Mouse (Mus musculus) liver, embryonic 14.5 days (tissue): ENCODE data around the gene Fam49a.

ENCODE experiments used
- CTCF ChIP-seq: IDR thresholded peaks from 2 replicates; pipeline ENCODE4 v1.5.1; 2016; ENCODE audit warnings: antibody characterized with exemption, low read depth, control low read depth
- EP300 ChIP-seq: IDR thresholded peaks from 2 replicates; pipeline ENCODE4 v1.6.1; 2016; ENCODE audit warnings: antibody characterized with exemption, low read depth

DNA sequence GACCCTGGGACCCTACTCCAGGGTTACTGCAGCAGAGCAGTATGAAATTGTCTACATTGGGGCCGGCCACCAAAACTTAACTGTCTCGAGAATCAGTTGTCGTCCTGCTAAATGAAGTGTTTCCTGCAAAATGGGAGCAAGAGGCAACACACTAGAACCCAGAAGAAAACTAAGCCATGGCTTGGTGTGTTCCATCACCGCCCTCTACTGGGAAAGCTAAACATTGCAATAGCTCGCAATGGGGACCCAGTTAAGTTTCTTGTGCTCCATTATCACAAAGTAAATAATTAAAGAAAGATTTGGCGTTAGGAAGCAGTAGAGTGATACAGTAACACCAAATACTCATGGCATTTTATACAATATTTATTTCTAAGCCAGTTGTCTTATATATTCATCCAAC, 134.3 kb downstream of the Fam49a start:
- TF ChIP-seq CTCF, result peak; percentile 67
- no peak for TF ChIP-seq EP300
